Mouse (Mus musculus): Measurements from ENCODE around the gene Slc2a13.

DNA sequence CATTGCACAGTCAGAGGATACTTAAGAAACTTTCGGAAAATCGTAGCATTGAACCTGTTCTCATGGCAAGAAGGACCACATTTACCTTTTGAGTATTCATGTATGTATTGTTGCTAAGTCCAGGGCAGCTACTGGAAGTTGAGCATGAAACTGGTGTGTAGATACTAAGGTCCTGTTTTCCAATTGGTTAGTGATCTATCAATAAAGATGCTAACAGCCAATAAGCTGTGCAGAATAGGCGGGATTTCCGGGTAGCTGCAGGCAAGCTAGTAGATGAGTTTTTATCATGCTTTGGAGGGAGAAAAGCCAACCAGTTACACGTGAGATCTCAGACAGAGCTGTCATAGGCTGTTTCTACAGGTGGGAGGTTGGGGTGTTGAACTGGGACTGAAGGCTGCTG is 24.2 kb upstream of the Slc2a13 start:
- TF ChIP-seq CTCF (conservative IDR thresholded peaks at IDR 0.05; ENCODE audit: low read length) = no peak
- no peak for TF ChIP-seq NANOG (IDR thresholded peaks at IDR 0.05; ENCODE audit: borderline replicate concordance, low read length)
- TF ChIP-seq POU5F1 (IDR thresholded peaks at IDR 0.05; ENCODE audit: borderline replicate concordance, low read length) = no peak
